Mouse (Mus musculus): ENCODE results near the gene Runx1. TPM values are rescaled to one million over a fixed set of nuclear protein-coding genes. Genes with fewer than 3 reads are reported as not detected.

The Runx1 gene
- total RNA-seq, 1 experiment from 2014 or later, result 47.3 TPM

GRCm38 (mm10) chr16:92661757-92662156 is 164.2 kb downstream of the Runx1 start:
- no peak for ATAC-seq (replicated peaks in 1 of 2; ENCODE audit: insufficient read depth in 1 of 2, low FRiP score in 2 of 2, low TSS enrichment in 1 of 2, low read depth in 1 of 2, poor library complexity in 2 of 2, severe bottlenecking in 2 of 2)

- no peak for ATAC-seq (replicated peaks in 1 of 2; ENCODE audit: insufficient read depth in 1 of 2, low FRiP score in 2 of 2, low TSS enrichment in 1 of 2, low read depth in 1 of 2, poor library complexity in 2 of 2, severe bottlenecking in 2 of 2)
These were observed 169.2 kb downstream of the Runx1 start for GRCm38 (mm10) chr16:92656750-92657149.

GRCm38 (mm10) chr16:92654294-92654950 is 171.5 kb downstream of the Runx1 start:
- ATAC-seq (replicated peaks in 1 of 2; ENCODE audit: insufficient read depth in 1 of 2, low FRiP score in 2 of 2, low TSS enrichment in 1 of 2, low read depth in 1 of 2, poor library complexity in 2 of 2, severe bottlenecking in 2 of 2), result no peak

- peak; percentile 66 to 77 for ATAC-seq (replicated peaks in 1 of 2; ENCODE audit: insufficient read depth in 1 of 2, low FRiP score in 2 of 2, low TSS enrichment in 1 of 2, low read depth in 1 of 2, poor library complexity in 2 of 2, severe bottlenecking in 2 of 2)
These were observed 172.1 kb downstream of the Runx1 start for GRCm38 (mm10) chr16:92653816-92654215.

- no peak for ATAC-seq (replicated peaks in 1 of 2; ENCODE audit: insufficient read depth in 1 of 2, low FRiP score in 2 of 2, low TSS enrichment in 1 of 2, low read depth in 1 of 2, poor library complexity in 2 of 2, severe bottlenecking in 2 of 2)
These were observed 174.7 kb downstream of the Runx1 start for GRCm38 (mm10) chr16:92651256-92651655.

- ATAC-seq (replicated peaks in 1 of 2; ENCODE audit: insufficient read depth in 1 of 2, low FRiP score in 2 of 2, low TSS enrichment in 1 of 2, low read depth in 1 of 2, poor library complexity in 2 of 2, severe bottlenecking in 2 of 2), result no peak
These were observed 179.8 kb downstream of the Runx1 start for GRCm38 (mm10) chr16:92646153-92646552.

GRCm38 (mm10) chr16:92645423-92646115 is 180.4 kb downstream of the Runx1 start:
- ATAC-seq (replicated peaks in 1 of 2; ENCODE audit: insufficient read depth in 1 of 2, low FRiP score in 2 of 2, low TSS enrichment in 1 of 2, low read depth in 1 of 2, poor library complexity in 2 of 2, severe bottlenecking in 2 of 2), result no peak

- ATAC-seq (replicated peaks in 1 of 2; ENCODE audit: insufficient read depth in 1 of 2, low FRiP score in 2 of 2, low TSS enrichment in 1 of 2, low read depth in 1 of 2, poor library complexity in 2 of 2, severe bottlenecking in 2 of 2), result peak; percentile 76 to 84
These were observed 181.1 kb downstream of the Runx1 start for GRCm38 (mm10) chr16:92644718-92645422.

- ATAC-seq (replicated peaks in 1 of 2; ENCODE audit: insufficient read depth in 1 of 2, low FRiP score in 2 of 2, low TSS enrichment in 1 of 2, low read depth in 1 of 2, poor library complexity in 2 of 2, severe bottlenecking in 2 of 2), result peak in 1 of 2 experiments; percentile 52; a peak in 1 of 4 replicates
These were observed 181.6 kb downstream of the Runx1 start for GRCm38 (mm10) chr16:92644315-92644714.

GRCm38 (mm10) chr16:92642283-92642682 is 183.7 kb downstream of the Runx1 start:
- no peak for ATAC-seq (replicated peaks in 1 of 2; ENCODE audit: insufficient read depth in 1 of 2, low FRiP score in 2 of 2, low TSS enrichment in 1 of 2, low read depth in 1 of 2, poor library complexity in 2 of 2, severe bottlenecking in 2 of 2)

- no peak; a peak in 1 of 4 replicates for ATAC-seq (replicated peaks in 1 of 2; ENCODE audit: insufficient read depth in 1 of 2, low FRiP score in 2 of 2, low TSS enrichment in 1 of 2, low read depth in 1 of 2, poor library complexity in 2 of 2, severe bottlenecking in 2 of 2)
These were observed 184.9 kb downstream of the Runx1 start for GRCm38 (mm10) chr16:92641053-92641452.

- ATAC-seq (replicated peaks in 1 of 2; ENCODE audit: insufficient read depth in 1 of 2, low FRiP score in 2 of 2, low TSS enrichment in 1 of 2, low read depth in 1 of 2, poor library complexity in 2 of 2, severe bottlenecking in 2 of 2), result peak; percentile 37 to 42; a peak in 3 of 4 replicates
These were observed 186.9 kb downstream of the Runx1 start for GRCm38 (mm10) chr16:92639093-92639492.

- no peak for ATAC-seq (replicated peaks in 1 of 2; ENCODE audit: insufficient read depth in 1 of 2, low FRiP score in 2 of 2, low TSS enrichment in 1 of 2, low read depth in 1 of 2, poor library complexity in 2 of 2, severe bottlenecking in 2 of 2)
These were observed 188.9 kb downstream of the Runx1 start for GRCm38 (mm10) chr16:92637033-92637432.

- ATAC-seq (replicated peaks in 1 of 2; ENCODE audit: insufficient read depth in 1 of 2, low FRiP score in 2 of 2, low TSS enrichment in 1 of 2, low read depth in 1 of 2, poor library complexity in 2 of 2, severe bottlenecking in 2 of 2), result no peak
These were observed 193.7 kb downstream of the Runx1 start for GRCm38 (mm10) chr16:92632115-92632763.

- no peak for ATAC-seq (replicated peaks in 1 of 2; ENCODE audit: insufficient read depth in 1 of 2, low FRiP score in 2 of 2, low TSS enrichment in 1 of 2, low read depth in 1 of 2, poor library complexity in 2 of 2, severe bottlenecking in 2 of 2)
These were observed 194.3 kb downstream of the Runx1 start for GRCm38 (mm10) chr16:92631637-92632036.

- ATAC-seq (replicated peaks in 1 of 2; ENCODE audit: insufficient read depth in 1 of 2, low FRiP score in 2 of 2, low TSS enrichment in 1 of 2, low read depth in 1 of 2, poor library complexity in 2 of 2, severe bottlenecking in 2 of 2), result no peak
These were observed 195.0 kb downstream of the Runx1 start for GRCm38 (mm10) chr16:92630950-92631349.

- no peak for ATAC-seq (replicated peaks in 1 of 2; ENCODE audit: insufficient read depth in 1 of 2, low FRiP score in 2 of 2, low TSS enrichment in 1 of 2, low read depth in 1 of 2, poor library complexity in 2 of 2, severe bottlenecking in 2 of 2)
These were observed 196.1 kb downstream of the Runx1 start for GRCm38 (mm10) chr16:92629829-92630228.

GRCm38 (mm10) chr16:92627262-92627661 is 198.7 kb downstream of the Runx1 start:
- no peak for ATAC-seq (replicated peaks in 1 of 2; ENCODE audit: insufficient read depth in 1 of 2, low FRiP score in 2 of 2, low TSS enrichment in 1 of 2, low read depth in 1 of 2, poor library complexity in 2 of 2, severe bottlenecking in 2 of 2)

Data from hematopoietic stem cell, adult 5-6 weeks (primary cell).